Mouse (Mus musculus) midbrain, embryonic 16.5 days (tissue): ENCODE data around the gene Gm11146. TPM values are rescaled to one million over a fixed set of nuclear protein-coding genes. Genes with fewer than 3 reads are reported as not detected.
A peak's percentile ranks its signal among the peaks of the same experiment; 100 is the strongest.

ENCODE experiments used
- ATAC-seq: fragments of 200-750 bp; cut with Nextera tagmentation; 2 replicates; pipeline ENCODE4 v1.8.0; 2017; ENCODE audit warnings: moderate TSS enrichment
- H3K27ac ChIP-seq: fragments of 300-500 bp; sonication (generic); 2 replicates; pipeline ENCODE4 v1.5.1; 2014; ENCODE audit warnings: mild to moderate bottlenecking, low read length, mixed read lengths
- H3K27me3 ChIP-seq: fragments of 300-500 bp; sonication (generic); 2 replicates; pipeline ENCODE4 v1.6.1; 2014; ENCODE audit warnings: low read depth, low read length, mixed read lengths; ENCODE audit not compliant: control insufficient read depth, insufficient read depth
- H3K36me3 ChIP-seq: fragments of 300-500 bp; sonication (generic); 2 replicates; pipeline ENCODE4 v1.6.1; 2014; ENCODE audit warnings: mild to moderate bottlenecking, low read length, moderate library complexity, mixed read lengths; ENCODE audit not compliant: control insufficient read depth, insufficient read depth
- H3K4me1 ChIP-seq: fragments of 300-500 bp; sonication (generic); 2 replicates; pipeline ENCODE4 v1.6.1; 2014; ENCODE audit warnings: mild to moderate bottlenecking, low read length, mixed read lengths; ENCODE audit not compliant: control insufficient read depth, insufficient read depth
- H3K4me2 ChIP-seq: fragments of 300-500 bp; sonication (generic); 2 replicates; pipeline ENCODE4 v1.6.1; 2014; ENCODE audit warnings: mild to moderate bottlenecking, low read length, mixed read lengths
- H3K4me3 ChIP-seq: fragments of 300-500 bp; sonication (generic); 2 replicates; pipeline ENCODE4 v1.5.1; 2014; ENCODE audit warnings: low read depth, mild to moderate bottlenecking, low read length, moderate library complexity, mixed read lengths
- H3K9ac ChIP-seq: fragments of 300-500 bp; sonication (generic); 2 replicates; pipeline ENCODE4 v1.6.1; 2014; ENCODE audit warnings: low read depth, low read length, mixed read lengths
- H3K9me3 ChIP-seq: fragments of 300-500 bp; sonication (generic); replicated peaks from 2 replicates; pipeline ENCODE4 v1.6.1; 2014; ENCODE audit warnings: mild to moderate bottlenecking, low read length, mixed read lengths; ENCODE audit not compliant: control insufficient read depth, poor library complexity, severe bottlenecking
- WGBS: fragments of 180-500 bp; shearing (Covaris S2); extraction: QIAGEN DNeasy Blood & Tissue Kit; methylation state at CpG from one replicate; pipeline ENCODE4 v1.1.7; 2014; 5-methylcytosine and 5-hydroxymethylcytosine counted together
- microRNA counts: library from miRNA; unstranded; fragments of <30 nt; microRNA quantifications from one replicate; lab custom pipeline; 2016
- microRNA-seq: library from miRNA; unstranded; fragments of <30 nt; microRNA quantifications from one replicate; pipeline ENCODE4, GENCODE M21; 2017
- polyA plus RNA-seq: library from polyadenylated mRNA; unstranded; fragments of >200 nt; fragmentation: Nextera tagmentation; extraction: Ambion mirVana; gene quantifications from 2 replicates; pipeline ENCODE4 v1.2.1, GENCODE M21; 2015

Gm11146 gene
- polyA plus RNA-seq, 1 experiment from 2014 or later = not detected

DNA sequence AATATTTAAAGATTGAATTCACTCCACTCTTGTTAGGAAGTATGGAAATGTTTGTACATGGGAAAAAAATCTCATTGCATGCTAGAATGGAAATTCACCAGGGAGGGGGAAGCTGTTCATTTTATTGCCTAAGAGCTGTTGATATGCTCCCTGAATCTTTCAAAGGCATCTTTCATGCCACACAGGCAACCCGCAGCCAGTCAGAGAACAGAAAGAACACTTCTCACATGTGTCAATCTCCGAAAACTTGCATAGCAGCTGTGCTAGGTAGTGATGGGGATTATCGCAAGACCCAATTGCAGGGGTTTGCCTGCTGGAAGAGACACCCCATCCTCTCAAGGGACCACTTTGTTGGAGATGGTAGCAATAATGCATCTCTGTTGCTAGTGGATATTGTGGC is 8.9 kb downstream of the Gm11146 start:
- H3K4me2 ChIP-seq = peak overlapping the region; percentile 55
- H3K36me3 ChIP-seq = no peaks in the 10 kb centered on the region
- peaks cover 9% of the 10 kb centered on the region; the same call in 1 of the 2 replicates for H3K4me1 ChIP-seq
- H3K4me3 ChIP-seq = no peak overlapping the region
- no peaks in the 10 kb centered on the region for H3K9me3 ChIP-seq
- no peak overlapping the region for H3K9ac ChIP-seq
- H3K27me3 ChIP-seq = no peaks in the 10 kb centered on the region
- ATAC-seq = 0 out of 2 replicates have a peak, but pooled peaks have one; percentile 16
- peak overlapping the region; percentile 93 for H3K27ac ChIP-seq
- 30% methylated on average over 3 of the region's 3 CpGs for WGBS

DNA sequence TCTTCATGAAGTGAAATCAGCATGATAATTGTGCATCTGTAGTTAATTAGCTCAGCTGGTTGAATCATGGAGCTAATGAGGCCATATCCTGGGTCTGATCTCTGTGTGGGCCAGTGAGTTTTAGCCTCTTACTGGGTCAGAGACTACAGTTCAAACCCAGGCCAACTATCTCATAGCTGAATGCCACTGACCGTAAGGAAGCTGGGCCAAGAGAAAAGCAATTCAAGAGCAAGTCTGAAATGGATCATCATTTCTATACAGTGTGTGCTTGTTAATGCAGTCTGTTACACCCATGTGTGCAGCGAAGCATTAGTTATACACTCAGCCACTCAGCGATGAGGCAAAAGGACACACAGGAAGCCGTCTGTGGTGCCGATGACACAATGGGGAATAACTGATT is 28.9 kb downstream of the Gm11146 start:
- Histone ChIP-seq H3K9ac (no peak overlapping the region), H3K9me3 (no peaks in the 10 kb centered on the region), H3K4me2 (no peak overlapping the region), H3K27me3 (no peaks in the 10 kb centered on the region), H3K4me3 (no peak overlapping the region), H3K27ac (no peak overlapping the region), H3K36me3 (no peaks in the 10 kb centered on the region), H3K4me1 (no peaks in the 10 kb centered on the region)
- WGBS = 72% methylated on average over 5 of the region's 5 CpGs
- ATAC-seq = no peak

GRCm38 (mm10) chr16:77569457-77569856 is 32.4 kb downstream of the Gm11146 start:
- Histone ChIP-seq H3K27ac (no peak overlapping the region), H3K9ac (no peak overlapping the region), H3K27me3 (no peaks in the 10 kb centered on the region), H3K4me1 (no peaks in the 10 kb centered on the region), H3K36me3 (no peaks in the 10 kb centered on the region), H3K4me2 (no peak overlapping the region), H3K4me3 (no peak overlapping the region), H3K9me3 (no peaks in the 10 kb centered on the region)
- no peak; the same call in 1 of the 2 replicates for ATAC-seq
- WGBS = 90% methylated on average over 8 of the region's 8 CpGs

DNA sequence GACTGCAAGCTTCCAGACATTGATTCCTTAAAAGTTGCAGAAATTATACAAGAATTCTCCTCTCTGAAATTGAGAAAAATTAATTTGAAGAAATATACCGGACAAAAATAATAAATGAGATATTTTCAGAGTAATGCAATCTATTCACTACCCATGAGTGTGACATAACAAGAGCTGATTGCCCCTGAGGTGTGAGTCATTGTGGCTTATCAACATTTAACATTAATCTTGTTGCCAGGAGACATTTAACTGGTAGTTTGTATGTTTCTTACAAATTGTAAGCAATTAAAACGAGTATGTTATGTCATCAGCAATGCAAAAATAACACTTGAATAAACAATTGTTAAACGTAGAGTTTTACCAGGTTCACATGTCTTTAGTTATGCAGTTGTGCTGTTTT is 33.5 kb downstream of the Gm11146 start:
- Histone ChIP-seq H3K4me1 (no peaks in the 10 kb centered on the region), H3K4me2 (no peak overlapping the region), H3K4me3 (no peak overlapping the region), H3K27me3 (no peaks in the 10 kb centered on the region), H3K9me3 (no peaks in the 10 kb centered on the region), H3K9ac (no peak overlapping the region), H3K27ac (no peak overlapping the region), H3K36me3 (no peaks in the 10 kb centered on the region)
- ATAC-seq = no peak
- WGBS = 89% methylated on average over 3 of the region's 3 CpGs

DNA sequence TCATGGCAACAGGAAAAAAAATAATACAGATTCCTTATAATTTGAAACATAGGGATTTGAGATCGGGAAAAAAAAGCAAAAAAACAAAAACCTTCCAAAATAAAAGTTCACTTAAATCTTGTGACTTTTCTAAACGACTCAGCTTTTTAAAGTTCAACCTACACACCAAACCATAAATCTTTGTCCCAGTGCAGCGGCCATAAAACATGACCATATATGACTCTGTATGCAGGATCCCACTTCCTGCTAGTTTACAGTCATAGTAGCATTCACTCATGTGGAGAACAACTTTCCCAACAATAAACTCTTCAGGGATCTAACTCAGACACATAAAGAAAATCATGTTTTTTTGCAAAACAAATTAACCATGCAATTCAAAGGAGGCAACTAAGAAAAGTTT is 39.0 kb downstream of the Gm11146 start:
- H3K9ac ChIP-seq = no peak overlapping the region
- ATAC-seq = no peak

GRCm38 (mm10) chr16:77556446-77557105 is 45.3 kb downstream of the Gm11146 start:
- Histone ChIP-seq H3K27me3 (no peaks in the 10 kb centered on the region), H3K4me1 (no peaks in the 10 kb centered on the region), H3K4me3 (no peak overlapping the region), H3K4me2 (no peak overlapping the region), H3K36me3 (no peaks in the 10 kb centered on the region), H3K9ac (no peak overlapping the region), H3K27ac (no peak overlapping the region), H3K9me3 (no peaks in the 10 kb centered on the region)
- ATAC-seq = no peak
- WGBS = 88% methylated on average over 10 of the region's 10 CpGs

More for the DNA sequence above, 39.0 kb downstream of the Gm11146 start:
- H3K36me3 ChIP-seq = no peaks in the 10 kb centered on the region
- no peaks in the 10 kb centered on the region for H3K4me1 ChIP-seq
- H3K4me3 ChIP-seq = no peak overlapping the region
- H3K4me2 ChIP-seq = no peak overlapping the region
- H3K9me3 ChIP-seq = no peaks in the 10 kb centered on the region
- no peaks in the 10 kb centered on the region for H3K27me3 ChIP-seq
- H3K27ac ChIP-seq = no peak overlapping the region
- 92% methylated on average over 3 of the region's 3 CpGs for WGBS

GRCm38 (mm10) chr16:77551051-77551450 is 50.8 kb downstream of the Gm11146 start:
- H3K4me1 ChIP-seq = no peaks in the 10 kb centered on the region
- H3K9me3 ChIP-seq = 0 out of 2 replicates have a peak, but pooled peaks cover 2% of the 10 kb centered on the region
- H3K4me2 ChIP-seq = no peak overlapping the region
- ATAC-seq = no peak
- H3K27ac ChIP-seq = no peak overlapping the region
- no peak overlapping the region for H3K9ac ChIP-seq
- 67% methylated on average over 3 of the region's 3 CpGs for WGBS
- H3K36me3 ChIP-seq = no peaks in the 10 kb centered on the region
- H3K4me3 ChIP-seq = no peak overlapping the region
- no peaks in the 10 kb centered on the region for H3K27me3 ChIP-seq

MicroRNA genes within 50 kb of the gene (microRNA counts, 519-probe panel; counts per million panel counts)
- microRNA mmu-miR-125b-5p (lab: Ali Mortazavi, UCI) = 5,102 counts per million, percentile 100 among the panel's probes with 10 or more counts
- microRNA mmu-miR-99a (lab: Ali Mortazavi, UCI) = 3,939 counts per million, percentile 98 among the panel's probes with 10 or more counts

Small RNAs within 50 kb of the gene (microRNA-seq; reads per million reads assigned to microRNA genes)
- 3,018 reads per million, percentile 86 among the genes with 10 or more reads in this experiment for gene Mir125b-2
- 208,304 reads per million, percentile 100 among the genes with 10 or more reads in this experiment for gene Mir99a
- 428 reads per million, percentile 70 among the genes with 10 or more reads in this experiment for gene Mirlet7c-1
